Mouse (Mus musculus): Measurements from ENCODE around the gene Wnt10b.
A peak's percentile ranks its signal among the peaks of the same experiment; 100 is the strongest.
"Not testable (repeated sequence)": the region's sequence is repeated elsewhere in the genome, so short reads cannot be mapped to it uniquely, and the experiment has no call there.

Gene Wnt10b

DNA sequence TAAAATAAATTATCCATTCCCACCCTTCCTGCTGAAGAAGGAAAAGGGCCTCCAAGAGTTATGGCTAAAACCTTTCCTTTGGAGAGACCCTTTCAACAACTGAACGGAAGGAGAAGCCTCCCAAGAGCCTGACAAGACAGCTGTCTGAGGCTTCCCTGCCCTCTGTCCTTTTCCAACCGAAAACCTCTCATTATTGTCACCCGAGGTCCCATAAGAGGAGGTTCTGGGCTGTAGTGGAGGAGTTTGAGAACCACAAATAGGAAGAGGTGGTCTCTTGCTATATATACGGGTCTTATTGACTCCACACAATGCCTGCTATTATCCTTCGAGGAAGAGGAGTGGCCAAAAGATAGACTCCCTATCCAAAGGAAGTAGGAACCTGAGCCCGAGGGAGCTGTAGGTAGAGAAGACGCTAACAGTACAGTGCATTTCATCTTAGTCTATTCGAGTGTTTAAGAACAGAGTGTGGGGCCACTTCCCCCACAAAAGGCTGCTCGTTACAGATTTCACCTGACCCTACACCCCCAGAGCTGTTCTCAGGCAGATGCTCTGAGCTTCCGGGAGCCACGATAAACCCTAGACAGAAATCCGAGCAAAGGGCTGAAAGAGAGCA lies 6.0 kb downstream of the Wnt10b start:
- no peak for DNase-seq

DNA sequence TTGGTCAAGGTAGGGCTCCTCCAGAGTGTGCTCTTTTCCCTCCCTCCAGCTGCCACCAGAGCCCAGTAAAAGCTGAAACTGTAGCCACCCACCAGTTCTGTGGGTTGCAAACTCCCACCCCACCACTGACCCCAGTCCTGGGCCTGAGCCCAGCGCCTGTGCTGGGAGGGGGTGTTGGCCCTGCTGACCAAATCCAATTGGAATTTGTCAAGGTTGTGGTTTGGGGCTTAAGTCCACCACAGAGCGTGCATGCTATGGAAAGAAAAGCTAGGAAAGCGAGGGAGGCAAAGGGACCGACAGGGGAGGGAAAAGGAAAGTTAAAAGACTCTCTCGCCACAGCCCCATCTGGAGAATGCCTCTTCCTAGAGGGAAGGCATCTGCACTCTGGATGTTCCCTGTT lies 9.7 kb downstream of the Wnt10b start:
- no peak for DNase-seq

DNA sequence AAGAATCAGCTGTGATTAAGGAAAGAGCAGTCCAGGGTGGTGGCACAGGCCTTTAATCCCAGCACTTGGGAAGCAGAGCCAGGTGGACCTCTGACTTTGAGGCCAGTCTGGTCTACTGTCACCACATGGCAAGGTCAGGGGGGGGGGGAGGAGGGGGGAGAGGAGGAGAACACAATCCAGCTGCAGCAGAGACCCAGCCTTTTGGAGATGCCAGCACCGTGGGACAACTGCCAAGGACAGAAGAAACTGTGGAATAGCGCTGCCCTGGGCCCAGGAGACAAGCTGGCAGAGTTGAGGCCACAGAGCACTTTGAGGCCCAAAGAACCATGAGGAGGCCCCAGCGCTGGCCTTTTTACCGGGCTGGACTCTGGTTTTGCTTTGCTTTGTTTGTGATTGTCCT lies 12.0 kb downstream of the Wnt10b start:
- DNase-seq: no peak

DNA sequence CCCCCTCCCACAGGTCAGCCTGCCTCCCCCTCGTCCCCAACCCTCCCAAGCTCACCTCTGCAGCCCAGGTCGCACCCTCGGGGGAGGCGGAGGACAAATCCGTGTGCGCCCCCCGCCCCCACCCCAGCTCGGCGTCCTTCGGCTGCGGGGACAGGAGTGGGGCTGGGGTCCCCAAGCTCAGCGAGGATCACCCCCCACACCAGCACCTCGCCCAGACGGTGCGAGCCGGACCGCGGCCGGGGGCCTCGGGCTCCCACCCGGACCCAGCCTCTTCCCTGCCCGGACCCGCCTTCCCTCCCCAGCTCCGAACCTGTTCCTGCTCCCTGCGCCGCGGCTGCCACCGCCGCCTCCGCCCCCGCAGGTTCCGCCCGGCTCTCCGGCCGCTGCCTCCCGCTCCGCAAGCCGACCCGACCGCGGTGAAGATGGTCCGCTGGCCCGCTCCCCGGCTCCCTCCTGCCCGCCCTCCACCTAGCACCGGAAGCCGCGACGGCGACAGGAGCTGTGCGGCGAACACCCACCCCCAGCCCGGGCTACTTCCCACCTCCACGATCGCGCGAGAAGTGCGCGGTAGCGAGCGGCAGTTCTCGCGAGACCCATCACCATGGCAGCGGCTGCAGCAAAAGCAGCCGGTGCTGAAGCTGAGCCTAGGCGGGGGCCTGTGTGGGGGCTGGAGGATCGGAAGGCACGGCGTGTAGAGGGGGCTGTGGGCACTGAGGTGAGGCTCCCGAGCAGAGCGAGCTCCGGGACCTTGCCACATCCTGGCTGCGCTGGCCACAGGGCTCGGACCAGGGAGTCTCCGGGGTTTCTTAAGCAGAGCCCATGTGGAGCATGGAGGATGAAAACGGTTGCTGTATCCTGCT lies 15.1 kb downstream of the Wnt10b start, which contains the start of gene Arf3:
TSS of gene Arf3 (minus strand) at position 545 of the 860 bp plus-strand sequence.
- peak; percentile 94 for DNase-seq

DNA sequence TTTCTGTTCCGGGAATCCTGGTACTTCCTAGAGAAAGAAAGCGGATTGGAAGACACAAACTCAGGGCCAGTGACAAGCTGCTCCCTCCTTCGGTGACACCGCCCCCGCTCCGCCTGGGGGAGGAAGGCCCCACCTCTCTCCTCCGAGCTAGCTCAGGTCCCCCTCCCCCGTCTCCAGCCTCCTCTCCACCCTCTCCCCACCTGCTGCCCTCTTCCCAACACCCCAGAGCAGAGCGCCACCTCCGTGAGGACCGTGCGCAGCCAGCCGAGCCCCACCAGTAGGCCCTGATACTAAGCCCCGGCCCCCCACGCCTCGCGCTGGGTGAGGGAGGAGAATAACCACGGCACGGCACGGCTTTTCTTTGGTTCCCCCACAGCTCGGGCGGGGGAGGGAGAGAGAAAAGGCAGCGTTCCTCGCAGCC lies 15.7 kb downstream of the Wnt10b start:
- DNase-seq: peak; percentile 84

DNA sequence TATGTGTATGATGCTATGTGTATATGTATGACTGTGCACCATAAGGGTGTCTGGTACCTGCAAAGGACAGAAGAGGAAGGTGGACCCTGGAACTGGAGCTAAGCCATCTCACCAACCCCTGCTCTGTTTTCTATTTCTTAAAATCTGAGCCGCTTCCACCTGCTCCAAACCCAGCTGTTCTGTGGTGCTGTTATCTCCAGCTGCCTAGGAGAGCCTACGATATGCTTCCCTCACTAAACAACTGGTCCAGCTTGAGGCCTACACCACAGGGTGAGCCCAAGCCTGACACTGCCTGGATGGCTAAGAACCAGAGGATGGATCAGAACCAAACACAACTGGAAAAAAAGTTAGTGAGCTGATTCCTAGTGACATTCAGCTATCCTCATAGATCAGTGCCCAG lies 23.8 kb downstream of the Wnt10b start:
- no peak for DNase-seq

DNA sequence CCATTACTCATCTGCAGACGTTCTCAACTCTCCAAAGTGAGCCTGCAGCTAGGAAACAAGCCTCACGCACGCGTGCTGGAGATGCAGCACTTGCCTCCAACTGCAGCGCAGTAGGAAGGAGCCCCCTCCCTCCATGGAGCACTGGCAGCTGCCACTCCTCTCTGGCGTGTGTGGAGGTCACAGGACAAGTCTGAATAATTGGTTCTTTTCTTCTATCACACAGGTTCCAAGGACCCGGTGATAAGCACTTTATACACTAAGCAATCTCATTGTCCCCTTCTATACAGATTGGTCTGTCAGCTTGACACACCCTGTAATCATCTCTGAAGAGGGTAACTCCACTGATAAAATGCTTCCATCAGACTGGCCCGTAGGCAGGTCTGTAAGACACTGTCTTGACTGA lies 24.9 kb downstream of the Wnt10b start:
- no peak for DNase-seq

DNA sequence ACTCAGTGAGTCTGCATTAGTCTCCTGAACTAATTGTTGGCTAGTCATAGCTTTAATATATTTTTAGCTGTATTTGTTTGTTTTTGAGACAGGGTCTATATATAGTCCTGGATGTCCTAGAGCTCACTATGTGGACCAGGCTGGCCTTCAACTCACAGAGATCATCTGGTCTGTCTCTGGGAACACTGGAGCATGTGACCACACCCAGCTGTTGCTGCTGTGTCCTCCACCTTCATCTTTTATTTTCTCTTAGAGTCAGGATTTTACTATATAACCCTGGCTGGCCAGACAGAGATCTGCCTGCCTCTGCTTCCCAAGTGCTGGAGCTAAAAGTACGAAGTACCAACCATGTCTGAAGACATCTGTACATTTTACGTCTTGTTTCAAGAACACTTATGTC lies 28.9 kb downstream of the Wnt10b start:
- no peak for DNase-seq

DNA sequence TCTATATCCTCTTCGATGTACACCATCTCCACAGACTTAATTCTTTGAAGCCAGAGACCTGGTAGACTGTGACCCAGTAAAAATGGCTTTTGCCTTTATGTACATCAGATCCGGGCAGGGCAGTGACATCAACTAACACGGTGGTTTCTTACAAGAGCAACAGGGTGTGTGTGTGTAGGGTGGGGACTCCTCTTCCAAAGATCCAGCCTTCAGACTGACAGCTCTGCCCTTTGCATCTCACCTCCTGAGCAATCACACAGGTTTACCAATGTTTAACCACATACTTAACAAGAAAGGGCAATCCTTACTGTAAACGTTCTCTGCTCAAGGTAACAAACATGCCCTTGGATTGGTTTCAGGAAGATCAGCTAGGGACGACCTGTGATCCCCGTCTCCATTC lies 30.7 kb downstream of the Wnt10b start:
- DNase-seq: no peak

DNA sequence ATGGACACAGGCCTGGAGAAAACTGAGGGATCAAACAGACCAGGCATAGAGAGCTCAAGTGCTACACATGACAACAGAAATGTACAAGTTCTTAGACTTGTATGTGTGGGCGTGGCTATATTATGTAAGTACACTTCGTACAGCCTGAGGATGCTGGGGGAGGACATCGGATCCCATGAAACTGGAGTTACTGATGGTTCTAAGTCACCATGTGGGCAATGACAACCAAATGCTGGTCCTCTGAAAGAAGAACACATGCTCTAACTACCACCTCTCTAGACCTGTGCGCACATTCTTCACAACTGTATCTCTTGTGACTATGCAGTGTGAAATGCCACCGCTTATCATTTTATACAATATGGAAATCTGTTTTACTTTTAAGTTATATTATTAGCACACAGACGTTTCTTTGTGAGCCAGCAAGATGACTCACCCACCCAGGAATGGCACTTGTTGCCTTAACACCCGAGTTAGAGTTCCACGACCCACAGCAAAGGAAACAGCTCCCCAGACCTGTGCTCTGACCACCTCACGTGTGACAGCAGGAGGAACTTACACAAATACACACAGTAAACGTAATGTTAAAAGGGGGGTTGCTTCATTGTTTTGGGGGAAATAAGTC lies 31.5 kb downstream of the Wnt10b start:
- no peak for DNase-seq

DNA sequence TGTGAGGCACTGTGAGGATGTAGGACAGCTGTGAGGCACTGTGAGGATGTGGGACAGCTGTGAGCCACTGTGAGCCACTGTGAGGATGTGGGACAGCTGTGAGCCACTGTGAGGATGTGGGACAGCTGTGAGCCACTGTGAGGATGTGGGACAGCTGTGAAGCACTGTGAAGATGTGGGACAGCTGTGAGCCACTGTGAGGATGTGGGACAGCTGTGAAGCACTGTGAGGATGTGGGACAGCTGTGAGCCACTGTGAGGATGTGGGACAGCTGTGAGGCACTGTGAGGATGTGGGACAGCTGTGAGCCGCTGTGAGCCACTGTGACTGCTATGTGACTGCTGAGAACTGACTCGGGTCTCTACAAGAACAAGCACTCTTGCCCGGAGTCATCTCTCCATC lies 34.1 kb downstream of the Wnt10b start:
- DNase-seq: not testable (repeated sequence)

DNA sequence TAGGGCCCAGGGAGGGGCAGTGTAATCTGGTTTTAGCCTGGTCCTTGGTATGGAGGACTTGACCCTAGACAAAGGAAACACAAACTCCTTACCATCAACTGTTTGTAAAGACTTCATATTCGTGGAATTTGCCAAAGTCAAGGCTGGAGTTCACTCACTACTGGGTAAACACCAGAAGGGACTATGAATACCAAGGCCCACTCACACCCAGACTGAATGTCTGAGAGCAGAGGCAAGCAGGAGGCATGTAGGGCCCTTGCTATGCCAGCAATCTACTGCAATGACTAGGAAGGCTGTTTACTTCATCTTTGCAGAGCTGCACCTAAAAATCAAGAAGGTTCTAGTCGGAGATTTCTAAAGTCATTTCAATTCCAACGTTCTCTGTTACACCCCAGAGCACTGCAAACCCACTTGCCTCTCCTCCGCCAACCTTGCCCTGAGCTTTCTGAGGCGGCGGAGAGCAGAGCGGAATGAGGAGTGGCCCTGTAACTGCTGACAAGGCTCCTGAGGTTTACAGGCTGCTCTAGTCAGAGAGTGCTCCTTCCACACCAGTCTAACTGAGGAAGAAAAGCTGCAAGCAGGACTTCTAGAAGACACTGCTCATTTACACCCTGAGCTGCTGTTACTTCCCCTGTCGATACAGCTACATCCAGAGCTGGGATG lies 35.1 kb downstream of the Wnt10b start:
- no peak for DNase-seq

DNA sequence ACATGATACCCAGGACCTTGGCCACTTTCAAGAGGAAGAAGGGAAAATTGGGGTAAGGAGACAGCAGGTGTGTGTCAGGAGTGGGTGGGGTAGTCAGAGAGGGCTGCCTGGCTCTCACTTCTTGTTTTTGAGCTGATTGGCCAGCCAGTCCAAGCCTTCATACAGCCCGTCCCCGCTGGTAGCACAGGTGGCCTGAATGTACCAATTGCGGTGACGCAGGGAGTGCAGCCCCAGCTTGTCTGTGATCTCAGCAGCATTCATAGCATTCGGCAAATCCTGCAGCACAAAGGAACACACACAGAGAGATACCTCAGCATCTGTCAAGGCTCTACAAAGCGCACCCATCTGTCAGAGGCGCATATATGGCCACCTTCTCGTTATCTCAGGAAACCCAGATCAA lies 37.7 kb downstream of the Wnt10b start:
- no peak for DNase-seq

DNA sequence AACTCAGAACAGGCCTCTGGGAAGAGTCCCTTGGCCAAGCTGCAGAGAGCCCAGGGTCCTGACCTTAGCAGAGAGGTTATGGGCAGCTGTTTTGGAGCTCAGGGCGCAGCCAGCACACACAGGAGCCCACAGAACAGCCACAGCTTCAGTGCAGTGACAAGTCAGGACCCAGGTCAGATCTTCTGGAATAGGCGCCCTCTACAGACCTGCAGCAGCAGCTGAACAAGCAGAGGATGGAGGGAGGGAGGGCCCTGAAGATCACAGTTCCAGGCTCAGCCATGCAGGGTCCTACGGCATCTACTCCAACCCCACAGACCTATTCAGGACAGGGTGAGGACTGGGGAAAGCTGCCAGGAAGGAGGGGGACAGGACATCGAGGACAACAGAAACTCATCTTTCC lies 39.2 kb downstream of the Wnt10b start:
- DNase-seq: no peak

DNA sequence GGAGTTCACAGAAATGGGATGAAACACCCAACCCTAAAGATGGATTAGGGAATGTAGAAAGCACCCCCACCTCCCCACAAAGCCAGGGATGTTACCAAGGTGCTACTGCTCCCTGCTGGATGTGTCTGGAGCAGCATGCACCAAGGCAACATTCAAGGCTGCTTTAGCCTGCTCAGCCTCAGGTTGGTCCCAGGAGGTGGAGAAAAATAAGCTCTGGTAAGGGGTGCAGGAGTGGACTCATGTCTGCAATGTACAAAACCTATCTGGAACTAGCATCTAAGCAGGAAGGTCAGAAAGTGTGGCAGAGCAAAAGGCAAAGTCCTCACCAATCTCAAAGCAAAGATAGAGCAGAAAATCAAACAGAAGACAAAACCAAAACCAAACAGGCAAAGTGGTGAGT lies 40.1 kb downstream of the Wnt10b start:
- no peak for DNase-seq

DNA sequence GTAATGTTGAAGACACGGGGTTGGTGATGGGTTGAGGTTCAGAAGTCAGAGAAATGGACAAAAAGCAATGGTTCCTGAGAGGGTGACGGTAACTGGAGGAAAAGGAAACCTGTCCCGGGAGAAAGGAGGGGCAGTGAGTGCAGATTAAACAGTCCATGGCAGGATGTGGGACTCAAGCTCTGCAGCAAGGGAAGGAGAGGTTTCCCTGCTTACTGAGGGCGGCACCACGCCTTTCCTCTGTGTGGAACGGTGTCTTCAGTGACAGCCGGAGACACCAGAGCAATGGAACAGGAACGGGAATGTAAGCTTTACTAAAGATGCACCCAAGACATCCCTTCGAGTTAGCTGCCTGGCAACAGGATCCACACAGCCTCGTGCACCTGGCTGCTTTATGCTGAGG lies 41.4 kb downstream of the Wnt10b start:
- DNase-seq: no peak

DNA sequence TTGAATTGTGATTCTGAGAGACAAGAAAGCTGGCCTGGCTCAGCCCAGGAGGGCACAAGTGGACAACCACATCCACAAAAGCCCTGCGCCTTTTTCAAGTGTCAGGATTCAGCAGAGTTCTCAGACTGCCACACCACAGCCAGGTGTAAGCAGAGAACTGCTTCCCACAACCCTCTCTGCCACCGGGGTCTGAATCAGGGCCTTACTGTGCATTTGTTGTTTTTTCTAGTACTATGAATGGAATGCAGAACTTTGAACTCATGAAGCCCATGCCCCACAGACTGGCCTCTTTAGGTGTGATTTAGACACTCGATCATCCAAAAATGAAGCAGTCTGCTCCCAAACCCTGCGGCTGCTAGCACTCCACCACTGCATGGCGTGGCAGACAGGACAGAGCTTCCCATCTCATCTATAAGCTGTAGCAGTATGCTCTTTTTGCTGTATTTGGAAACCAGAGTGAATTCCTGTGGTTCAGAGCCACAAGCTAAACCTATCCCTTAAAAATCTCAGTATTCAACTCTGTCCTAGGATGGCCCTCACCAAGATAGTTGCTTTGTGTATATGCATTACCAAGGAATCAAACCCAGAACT lies 43.9 kb downstream of the Wnt10b start:
- no peak for DNase-seq

DNA sequence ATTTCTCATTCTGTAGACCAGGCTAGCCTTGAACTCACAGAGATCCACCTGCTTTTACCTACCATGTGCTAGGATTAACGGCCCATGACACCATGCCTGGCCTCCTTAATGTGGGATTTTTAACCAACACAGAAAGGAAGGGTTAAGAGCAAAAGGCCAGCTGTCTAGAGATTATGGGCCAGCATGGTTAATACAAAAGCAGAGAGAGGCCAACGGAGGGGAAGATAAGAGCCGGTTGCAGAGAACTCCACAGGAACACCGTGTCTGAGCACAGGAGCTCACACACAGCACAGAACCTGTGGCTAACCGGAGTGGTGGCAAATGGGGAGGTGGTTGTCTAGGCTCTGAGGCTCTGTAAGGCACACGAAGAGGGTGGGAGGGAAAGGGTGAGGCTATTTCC lies 44.6 kb downstream of the Wnt10b start:
- no peak for DNase-seq

DNA sequence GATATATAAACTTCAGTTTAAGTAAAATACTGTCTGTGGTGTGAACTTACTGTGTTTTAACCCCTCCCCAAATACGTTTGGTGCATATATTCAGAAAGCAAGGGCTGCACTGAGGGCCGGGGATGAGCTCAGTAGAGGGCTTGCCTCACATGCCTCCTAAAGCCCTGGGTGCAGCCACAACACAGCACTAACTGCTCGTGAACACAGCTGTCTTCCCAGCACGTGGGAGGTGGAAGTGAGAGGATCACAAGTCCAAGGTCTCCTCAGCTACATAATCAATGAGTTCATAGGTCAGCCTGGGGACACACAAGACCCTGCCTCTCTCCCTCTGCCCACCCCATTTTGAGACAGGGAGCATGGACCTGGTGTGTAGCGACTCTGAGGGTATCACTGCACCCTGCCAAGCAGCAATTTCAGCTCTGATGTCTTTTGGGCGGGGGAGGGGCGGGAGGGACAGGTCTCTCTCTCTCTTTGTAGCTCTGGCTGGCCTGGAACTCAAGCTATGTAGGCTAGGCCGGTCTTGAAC lies 45.9 kb downstream of the Wnt10b start:
- no peak for DNase-seq

DNA sequence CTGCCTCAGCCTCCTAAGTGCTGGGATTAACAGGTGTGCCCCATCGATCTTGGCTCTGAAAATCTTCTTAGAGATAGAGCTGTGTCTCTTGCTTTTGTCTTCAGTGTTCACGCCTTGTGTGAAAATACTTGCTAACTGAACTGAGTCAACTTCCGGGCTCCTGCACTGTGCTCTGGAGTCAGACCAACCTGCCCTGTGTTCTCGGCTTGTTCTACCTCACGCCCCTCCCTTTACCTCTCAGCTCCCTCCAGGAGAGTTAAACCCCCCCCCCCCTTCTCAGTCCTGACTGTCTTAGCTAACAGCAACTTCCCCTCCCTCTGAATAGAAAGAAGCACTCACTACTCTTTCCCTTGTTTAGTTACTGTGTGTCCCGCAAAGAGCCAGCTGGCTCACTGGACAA lies 47.2 kb downstream of the Wnt10b start:
- no peak for DNase-seq

DNA sequence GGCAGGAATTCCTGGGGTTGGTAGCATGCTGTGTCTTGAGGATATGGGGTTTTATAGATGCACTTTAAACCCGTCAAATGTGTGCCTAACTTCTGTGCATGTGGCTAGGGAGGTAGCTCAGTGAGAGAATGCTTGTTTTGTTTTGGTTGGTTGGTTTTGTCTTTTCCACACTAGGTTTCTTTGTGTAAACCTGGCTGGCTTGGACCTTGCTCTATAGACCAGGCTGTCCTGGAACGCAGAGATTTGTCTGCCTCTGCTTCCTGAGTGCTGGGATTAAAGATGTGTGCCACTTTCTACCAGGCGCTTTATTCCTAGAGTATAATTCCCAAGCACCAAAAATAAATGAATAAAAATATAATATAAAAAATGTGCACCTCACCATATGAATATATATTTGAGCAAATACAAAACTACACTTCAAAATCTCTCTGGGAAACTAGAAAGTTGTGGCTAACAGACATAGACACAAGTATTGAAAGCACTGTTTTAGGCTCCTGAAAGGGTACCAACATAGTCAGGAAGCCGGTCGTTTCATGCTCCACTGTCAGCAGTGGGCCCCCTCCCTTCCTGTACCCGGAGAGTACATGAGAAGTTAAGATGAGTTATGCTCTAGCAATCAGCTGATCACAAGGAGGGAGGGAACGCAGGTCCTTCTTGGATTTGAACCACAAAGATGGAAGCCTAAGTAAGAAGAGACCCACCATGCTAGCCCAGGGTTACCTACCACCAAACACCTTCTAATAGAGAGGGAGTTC lies 48.0 kb downstream of the Wnt10b start:
- no peak for DNase-seq

DNA sequence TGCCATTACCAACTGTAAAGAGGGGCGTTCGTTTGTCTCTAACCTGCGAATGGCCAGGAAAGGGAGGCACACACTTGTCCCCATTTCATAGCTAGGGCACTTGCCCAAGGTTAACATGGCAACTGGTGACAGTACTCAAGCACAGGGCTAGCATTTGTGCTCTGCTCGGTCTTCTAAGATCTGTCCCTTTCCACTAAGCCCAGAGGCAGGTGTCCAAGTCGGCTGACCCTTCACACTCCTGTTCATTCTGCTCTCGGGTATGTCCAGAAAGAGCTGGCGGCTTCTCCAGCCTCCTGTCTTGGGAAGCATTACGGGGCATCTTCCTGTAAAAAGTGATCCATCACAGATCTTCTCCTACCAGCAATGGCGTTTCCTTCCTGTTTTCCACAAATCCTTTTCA lies 49.6 kb downstream of the Wnt10b start:
- no peak for DNase-seq

All from cerebellum, adult 9-11 months (tissue).